9 mouse cellular contexts compared by ENCODE assay signal in genomic region chr2:32581450-32582095, GRCm38 (mm10). TPM values are rescaled to one million over a fixed set of nuclear protein-coding genes. Genes with fewer than 3 reads are reported as not detected.
A peak's percentile ranks its signal among the peaks of the same experiment; 100 is the strongest.
DNase-seq lines count a peak whose midpoint lies in the region; ATAC-seq lines count a peak whose summit lies in the region.
"Had no signal": no experiment of that assay in that cellular context is flagged by ENCODE, and none has a peak within 500 bp of the region (broad histone marks: within the 10 kb centered on the region; RNA-seq: fewer than 3 reads in every experiment).

No protein-coding gene starts in this region.

- peaks cover 19% of the 10 kb centered on the region for H3K4me1 ChIP-seq in heart, embryonic 10.5 days
- H3K4me1 ChIP-seq in lung, embryonic 15.5 days = peaks cover 6% of the 10 kb centered on the region; the same call in 1 of the 2 replicates

- H3K36me3 ChIP-seq in heart, embryonic 10.5 days = no peaks in the 10 kb centered on the region
- no peaks in the 10 kb centered on the region for H3K36me3 ChIP-seq in lung, embryonic 15.5 days

- no peak overlapping the region for H3K9ac ChIP-seq in lung, embryonic 15.5 days

- H3K27ac ChIP-seq in heart, embryonic 10.5 days = no peak overlapping the region
- H3K27ac ChIP-seq in lung, embryonic 15.5 days = no peak overlapping the region
- H3K27ac ChIP-seq: macrophage had no signal

- peaks cover 46% of the 10 kb centered on the region for H3K27me3 ChIP-seq in heart, embryonic 10.5 days (ENCODE audit: insufficient read depth, poor library complexity, severe bottlenecking)
- peaks cover 25% of the 10 kb centered on the region for H3K27me3 ChIP-seq in lung, embryonic 15.5 days

- intact Hi-C loops in heart, postnatal 14 days (cut with DNase I) = no loop called here

- WGBS in heart, embryonic 10.5 days = 36% methylated on average over 19 of the region's 19 CpGs
- WGBS in lung, embryonic 15.5 days = 41% methylated on average over 19 of the region's 19 CpGs

- peak; percentile 25; the same call in 1 of the 2 replicates for ATAC-seq in lung, embryonic 15.5 days (ENCODE audit: borderline replicate concordance, extremely low read depth, low FRiP score, low TSS enrichment)

- DNase-seq in heart, embryonic 10.5 days (ENCODE audit: low spot score) = no peak
- no peak for DNase-seq in heart, postnatal 14 days
- DNase-seq in cerebellum, postnatal 25 days = peak; percentile 79 to 85
- DNase-seq in frontal cortex, postnatal 36 days (ENCODE audit: low spot score in 2 of 2) = peak; percentile 75 to 91
- peak; percentile 72 to 76 for DNase-seq in layer of hippocampus, postnatal 14 days (ENCODE audit: low spot score in 2 of 2)
- DNase-seq in retina, postnatal 1 day = peak; percentile 78
- DNase-seq in yolk sac, embryonic 10.5 days (ENCODE audit: low spot score) = no peak

- peak overlapping the region; percentile 33 for H3K4me2 ChIP-seq in lung, embryonic 15.5 days

- H3K9me3 ChIP-seq in heart, embryonic 10.5 days = no peaks in the 10 kb centered on the region
- no peaks in the 10 kb centered on the region for H3K9me3 ChIP-seq in lung, embryonic 15.5 days

- H3K4me3 ChIP-seq in heart, embryonic 10.5 days = peak overlapping the region; percentile 42
- H3K4me3 ChIP-seq in lung, embryonic 15.5 days = peak overlapping the region; percentile 25

RNA-seq across cellular contexts. Expression of gene St6galnac4, which starts 5.3 kb away (rescaled TPM):
- 39.8 and 49.0 TPM in 2 replicates for polyA plus RNA-seq in heart, embryonic 10.5 days (2016; fragmentation: Nextera tagmentation; extraction: Ambion mirVana)
- total RNA-seq in heart, postnatal 14 days (2021) = 10 to 100 TPM; 22.8 to 23.6 TPM
- 10 to 100 TPM; 41.7 to 42.1 TPM for total RNA-seq in layer of hippocampus, postnatal 14 days (2021)
- 25.9 and 26.1 TPM in 2 replicates for polyA plus RNA-seq in lung, embryonic 15.5 days (2015; fragmentation: Nextera tagmentation; extraction: Ambion mirVana)

RNA-seq across cellular contexts. Expression of gene 9430097D07Rik, which starts 6.1 kb away (rescaled TPM):
- 0.09 and 0.15 TPM in 2 replicates for polyA plus RNA-seq in heart, embryonic 10.5 days (2016; fragmentation: Nextera tagmentation; extraction: Ambion mirVana)
- not detected for total RNA-seq in heart, postnatal 14 days (2021)
- total RNA-seq in layer of hippocampus, postnatal 14 days (2021) = under 1 TPM; 0.44 to 0.93 TPM
- polyA plus RNA-seq in lung, embryonic 15.5 days (2015; fragmentation: Nextera tagmentation; extraction: Ambion mirVana) = 0.29 TPM in 1 of 2 replicates, not detected in the other
- polyA plus RNA-seq: macrophage had no signal

RNA-seq across cellular contexts. Expression of gene Pip5kl1, which starts 7.0 kb away (rescaled TPM):
- 0.43 and 1.1 TPM in 2 replicates for polyA plus RNA-seq in heart, embryonic 10.5 days (2016; fragmentation: Nextera tagmentation; extraction: Ambion mirVana)
- not detected for total RNA-seq in heart, postnatal 14 days (2021)
- 1 to 10 TPM; 4.4 to 7.2 TPM for total RNA-seq in layer of hippocampus, postnatal 14 days (2021)
- 0.30 and 0.39 TPM in 2 replicates for polyA plus RNA-seq in lung, embryonic 15.5 days (2015; fragmentation: Nextera tagmentation; extraction: Ambion mirVana)
- polyA plus RNA-seq: macrophage had no signal

RNA-seq across cellular contexts. Expression of gene Dpm2, which starts 10.9 kb away (rescaled TPM):
- 87.4 and 92.5 TPM in 2 replicates for polyA plus RNA-seq in heart, embryonic 10.5 days (2016; fragmentation: Nextera tagmentation; extraction: Ambion mirVana)
- total RNA-seq in heart, postnatal 14 days (2021) = 10 to 100 TPM; 21.4 to 22.7 TPM
- total RNA-seq in layer of hippocampus, postnatal 14 days (2021) = 10 to 100 TPM; 78.8 to 90.1 TPM
- polyA plus RNA-seq in lung, embryonic 15.5 days (2015; fragmentation: Nextera tagmentation; extraction: Ambion mirVana) = 101 and 107 TPM in 2 replicates

RNA-seq across cellular contexts. Expression of gene St6galnac6, which starts 17.9 kb away (rescaled TPM):
- 25.1 and 28.4 TPM in 2 replicates for polyA plus RNA-seq in heart, embryonic 10.5 days (2016; fragmentation: Nextera tagmentation; extraction: Ambion mirVana)
- total RNA-seq in heart, postnatal 14 days (2021) = 100 to 1,000 TPM in 1 of 2 experiments, 10 to 100 TPM in 1; 97.9 to 104 TPM
- total RNA-seq in layer of hippocampus, postnatal 14 days (2021) = 100 to 1,000 TPM in 1 of 2 experiments, 10 to 100 TPM in 1; 99.0 to 106 TPM
- polyA plus RNA-seq in lung, embryonic 15.5 days (2015; fragmentation: Nextera tagmentation; extraction: Ambion mirVana) = 25.0 and 26.2 TPM in 2 replicates

Comparison
In these comparisons a context has a peak if more than half of its experiments do, and no peak if none do; other contexts are left out.
1. DNase-seq: peak in cerebellum, postnatal 25 days (2 of 2), frontal cortex, postnatal 36 days (2 of 2), layer of hippocampus, postnatal 14 days (2 of 2) and retina, postnatal 1 day (single experiment); none in heart, embryonic 10.5 days (single experiment), heart, postnatal 14 days (0 of 2) and yolk sac, embryonic 10.5 days (single experiment).
2. RNA of gene Pip5kl1, which starts 7.0 kb away (total RNA-seq): 4.4 to 7.2 TPM in layer of hippocampus, postnatal 14 days; not detected in heart, postnatal 14 days; every median in the first group is over 4 times any median in the second.